Mouse (Mus musculus) adrenal gland, postnatal 10 days (tissue): ENCODE results near the gene Elp4. TPM values are rescaled to one million over a fixed set of nuclear protein-coding genes. Genes with fewer than 3 reads are reported as not detected.
A peak's percentile ranks its signal among the peaks of the same experiment; 100 is the strongest.

ENCODE experiments used
- DNase-seq: peaks from one replicate; pipeline ENCODE4 v3.0.0; 2021; ENCODE audit warnings: mixed read lengths
- total RNA-seq, 2 experiments: library from RNA; stranded (reverse); gene quantifications; 2 replicates each; pipeline ENCODE4 v1.2.3; 2021

Gene Elp4
- total RNA-seq, 2 experiments from 2014 or later, result 18.0 to 21.2 TPM

GRCm38 (mm10) chr2:105805210-105805609, 99.2 kb downstream of the Elp4 start:
- no peak for DNase-seq

GRCm38 (mm10) chr2:105804506-105804905, 99.9 kb downstream of the Elp4 start:
- DNase-seq, result no peak

- DNase-seq, result no peak
Measured at GRCm38 (mm10) chr2:105803427-105803826, 100.9 kb downstream of the Elp4 start.

GRCm38 (mm10) chr2:105802902-105803301, 101.5 kb downstream of the Elp4 start:
- DNase-seq, result no peak

- DNase-seq, result no peak
Measured at GRCm38 (mm10) chr2:105801536-105801935, 102.8 kb downstream of the Elp4 start.

- DNase-seq, result no peak
Measured at GRCm38 (mm10) chr2:105800694-105801093, 103.7 kb downstream of the Elp4 start.

- peak; percentile 12 for DNase-seq
Measured at GRCm38 (mm10) chr2:105799840-105800239, 104.5 kb downstream of the Elp4 start.

- peak; percentile 32 for DNase-seq
Measured at GRCm38 (mm10) chr2:105797842-105798241, 106.5 kb downstream of the Elp4 start.

- peak; percentile 8 for DNase-seq
Measured at GRCm38 (mm10) chr2:105796101-105796500, 108.3 kb downstream of the Elp4 start.

GRCm38 (mm10) chr2:105792339-105793120, 111.8 kb downstream of the Elp4 start:
- no peak for DNase-seq

- DNase-seq, result no peak
Measured at GRCm38 (mm10) chr2:105789936-105790335, 114.4 kb downstream of the Elp4 start.

- no peak for DNase-seq
Measured at GRCm38 (mm10) chr2:105787726-105788125, 116.6 kb downstream of the Elp4 start.

GRCm38 (mm10) chr2:105786986-105787385, 117.4 kb downstream of the Elp4 start:
- DNase-seq, result no peak

GRCm38 (mm10) chr2:105782885-105783284, 121.5 kb downstream of the Elp4 start:
- DNase-seq, result no peak

GRCm38 (mm10) chr2:105780739-105781138, 123.6 kb downstream of the Elp4 start:
- no peak for DNase-seq

- DNase-seq, result no peak
Measured at GRCm38 (mm10) chr2:105779320-105779891, 125.0 kb downstream of the Elp4 start.

GRCm38 (mm10) chr2:105771314-105771713, 133.1 kb downstream of the Elp4 start:
- no peak for DNase-seq

- DNase-seq, result no peak
Measured at GRCm38 (mm10) chr2:105769747-105770328, 134.5 kb downstream of the Elp4 start.

GRCm38 (mm10) chr2:105753512-105753911, 150.9 kb downstream of the Elp4 start:
- no peak for DNase-seq

- no peak for DNase-seq
Measured at GRCm38 (mm10) chr2:105749111-105749510, 155.3 kb downstream of the Elp4 start.

GRCm38 (mm10) chr2:105746896-105747295, 157.5 kb downstream of the Elp4 start:
- DNase-seq, result no peak

- DNase-seq, result no peak
Measured at GRCm38 (mm10) chr2:105736166-105736565, 168.2 kb downstream of the Elp4 start.

GRCm38 (mm10) chr2:105730704-105731103, 173.7 kb downstream of the Elp4 start:
- DNase-seq, result no peak

- no peak for DNase-seq
Measured at GRCm38 (mm10) chr2:105726657-105727056, 177.7 kb downstream of the Elp4 start.
